Mouse (Mus musculus): ENCODE results near the gene 1500009L16Rik. TPM values are rescaled to one million over a fixed set of nuclear protein-coding genes. Genes with fewer than 3 reads are reported as not detected.

The 1500009L16Rik gene
- polyA plus RNA-seq, 1 experiment, result not detected

GRCm38 (mm10) chr10:83795500-83795899 lies 72.8 kb downstream of the 1500009L16Rik start:
- TF ChIP-seq GATA1 (IDR thresholded peaks at IDR 0.05; ENCODE audit: low read length), result no peak

- no peak for TF ChIP-seq GATA1 (IDR thresholded peaks at IDR 0.05; ENCODE audit: low read length)
Measured at GRCm38 (mm10) chr10:83804021-83804420, 81.4 kb downstream of the 1500009L16Rik start.

- TF ChIP-seq GATA1 (IDR thresholded peaks at IDR 0.05; ENCODE audit: low read length), result no peak
Measured at GRCm38 (mm10) chr10:83805201-83805718, 82.6 kb downstream of the 1500009L16Rik start.

- TF ChIP-seq GATA1 (IDR thresholded peaks at IDR 0.05; ENCODE audit: low read length), result no peak
Measured at GRCm38 (mm10) chr10:83807251-83807650, 84.6 kb downstream of the 1500009L16Rik start.

Other genes starting within 250 kb of the 1500009L16Rik start
- gene Aldh1l2, start 188.7 kb upstream of the 1500009L16Rik start, polyA plus RNA-seq (2012), result not detected in 2 replicates
- gene Washc4, start 179.1 kb upstream of the 1500009L16Rik start, polyA plus RNA-seq (2012), result 1.5 and 2.2 TPM in 2 replicates
- gene Appl2, start 74.1 kb upstream of the 1500009L16Rik start, polyA plus RNA-seq (2012), result not detected in 2 replicates

All from G1E-ER4 (cell line).